Mouse (Mus musculus) olfactory bulb, adult 2 months (tissue): ENCODE measurements around the gene Col4a2. TPM values are rescaled to one million over a fixed set of nuclear protein-coding genes. Genes with fewer than 3 reads are reported as not detected.
A peak's percentile ranks its signal among the peaks of the same experiment; 100 is the strongest.

Experiments
- H3K27ac ChIP-seq: fragments of 200-500 bp; 2 replicates; pipeline ENCODE4 v1.5.1; 2012; ENCODE audit warnings: low read depth, low read length; ENCODE audit not compliant: insufficient read depth
- H3K4me1 ChIP-seq: fragments of 200-500 bp; 2 replicates; pipeline ENCODE4 v1.6.1; 2012; ENCODE audit warnings: low read length; ENCODE audit not compliant: control insufficient read depth, insufficient read depth
- H3K4me3 ChIP-seq: fragments of 200-500 bp; 2 replicates; pipeline ENCODE4 v1.5.1; 2012; ENCODE audit warnings: mild to moderate bottlenecking, low read depth, low read length, moderate library complexity; ENCODE audit not compliant: insufficient read depth
- CTCF ChIP-seq: fragments of 200-500 bp; IDR thresholded peaks from 2 replicates; pipeline ENCODE4 v1.5.1; 2012; ENCODE audit warnings: low read depth, mild to moderate bottlenecking, low read length, moderate library complexity; ENCODE audit not compliant: insufficient read depth
- POLR2A ChIP-seq: fragments of 200-500 bp; IDR thresholded peaks from 2 replicates; pipeline ENCODE4 v1.6.1; 2012; ENCODE audit warnings: mild to moderate bottlenecking, low read depth, low read length, moderate library complexity; ENCODE audit not compliant: insufficient read depth
- WGBS: fragments of 180-500 bp; shearing (Covaris S2); methylation state at CpG from one replicate; pipeline ENCODE4 v1.1.7; 2018; 5-methylcytosine and 5-hydroxymethylcytosine counted together
- polyA plus RNA-seq: library from polyadenylated mRNA; stranded (reverse); fragments of >200 nt; gene quantifications from 2 replicates; pipeline ENCODE4 v1.2.4, GENCODE M21; 2012; ENCODE audit warnings: low replicate concordance; ENCODE audit not compliant: missing spikeins, insufficient read depth, insufficient read length

Col4a2 gene
- polyA plus RNA-seq, 1 experiment, result not detected

GRCm38 (mm10) chr8:11361546-11362277 lies 49.1 kb downstream of the Col4a2 start:
- 80% methylated on average over 9 of the region's 9 CpGs for WGBS
- H3K4me3 ChIP-seq, result no peak overlapping the region
- H3K4me1 ChIP-seq, result peaks cover 14% of the 10 kb centered on the region
- TF ChIP-seq POLR2A (no peak), CTCF (no peak)
- H3K27ac ChIP-seq, result no peak overlapping the region

DNA sequence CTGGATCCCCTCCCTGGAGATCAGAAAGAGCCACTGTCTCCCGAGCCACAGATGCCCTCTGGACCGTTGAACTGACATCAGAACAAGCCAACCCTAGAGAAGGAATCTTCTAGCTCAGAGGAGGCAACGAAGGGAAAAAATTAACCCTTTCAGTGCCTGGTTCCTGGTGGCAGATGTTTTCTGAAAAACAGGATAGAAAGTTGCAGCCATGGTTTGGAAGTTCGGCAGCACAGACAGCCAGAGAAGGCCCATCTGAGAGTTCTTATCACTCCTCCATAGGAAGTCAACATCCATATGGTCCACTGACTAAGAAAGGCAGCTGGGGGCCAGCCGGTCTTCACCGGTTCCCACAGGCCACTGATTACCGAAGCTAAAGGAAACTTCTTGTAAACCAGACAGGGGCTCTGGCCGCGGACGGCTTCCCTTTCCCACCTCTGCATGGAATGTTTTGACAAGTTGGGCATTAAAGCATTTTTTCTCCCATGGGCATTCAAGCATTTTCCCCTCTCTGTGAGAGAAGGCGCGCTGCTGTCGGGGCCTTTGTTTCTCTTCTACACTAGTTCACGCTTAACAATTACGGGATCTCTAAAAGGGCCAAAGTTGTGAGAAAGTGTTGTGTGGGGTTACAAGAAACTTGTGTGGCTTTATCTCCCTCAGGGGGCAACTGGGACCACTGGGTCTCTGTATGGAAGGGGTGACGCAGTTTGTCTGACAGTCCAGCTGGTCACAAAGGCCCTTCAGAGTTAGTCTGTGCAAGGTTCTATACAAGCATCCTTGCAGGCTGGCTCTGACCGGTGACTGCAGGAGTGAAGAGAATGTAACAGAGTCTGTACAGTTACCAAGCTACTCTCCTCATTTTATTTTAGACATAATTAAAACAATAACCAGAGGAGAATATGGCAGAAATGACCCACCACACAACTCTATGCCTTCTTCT lies 49.9 kb downstream of the Col4a2 start:
- WGBS, result 61% methylated on average over 17 of the region's 17 CpGs
- Histone ChIP-seq H3K27ac (no peak overlapping the region), H3K4me3 (no peak overlapping the region), H3K4me1 (peaks cover 16% of the 10 kb centered on the region)
- TF ChIP-seq POLR2A (no peak), CTCF (no peak)

DNA sequence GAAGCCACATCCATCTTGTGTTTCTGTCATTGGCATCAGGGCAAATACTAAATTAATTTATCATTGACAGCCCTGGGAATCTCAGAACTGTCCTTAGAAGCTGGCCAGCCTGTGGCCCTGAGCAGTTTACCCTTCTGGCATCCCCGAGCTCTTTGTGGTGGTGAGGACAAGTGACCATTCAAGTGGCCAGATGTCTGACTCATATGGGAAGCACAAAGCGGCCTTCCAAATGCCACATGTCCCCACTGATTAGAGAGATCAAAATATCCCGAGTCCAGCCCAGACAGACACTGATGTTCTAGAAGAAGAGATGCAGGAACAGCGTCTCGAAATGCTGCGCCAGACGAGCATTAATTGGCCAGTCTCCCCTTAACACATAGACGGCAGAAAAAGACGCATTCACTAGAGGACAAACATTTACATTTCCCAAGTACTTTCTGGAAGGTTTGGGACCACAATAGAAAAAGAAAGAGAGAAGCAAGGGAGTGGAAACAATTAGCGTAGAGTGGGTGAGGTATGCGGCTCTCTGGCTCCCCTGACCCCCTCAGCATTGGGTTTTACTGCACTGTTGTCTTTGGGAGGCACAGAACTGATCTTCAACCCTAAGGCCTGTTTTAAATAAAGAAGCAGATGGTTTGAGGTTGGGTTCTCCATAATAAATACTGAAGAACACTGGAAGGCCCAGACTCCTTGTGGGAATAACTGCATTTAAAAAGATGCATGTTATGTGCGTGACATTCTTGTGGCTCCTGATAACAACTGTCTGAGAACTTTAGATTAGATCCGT lies 50.9 kb downstream of the Col4a2 start:
- WGBS, result 80% methylated on average over 13 of the region's 13 CpGs

DNA sequence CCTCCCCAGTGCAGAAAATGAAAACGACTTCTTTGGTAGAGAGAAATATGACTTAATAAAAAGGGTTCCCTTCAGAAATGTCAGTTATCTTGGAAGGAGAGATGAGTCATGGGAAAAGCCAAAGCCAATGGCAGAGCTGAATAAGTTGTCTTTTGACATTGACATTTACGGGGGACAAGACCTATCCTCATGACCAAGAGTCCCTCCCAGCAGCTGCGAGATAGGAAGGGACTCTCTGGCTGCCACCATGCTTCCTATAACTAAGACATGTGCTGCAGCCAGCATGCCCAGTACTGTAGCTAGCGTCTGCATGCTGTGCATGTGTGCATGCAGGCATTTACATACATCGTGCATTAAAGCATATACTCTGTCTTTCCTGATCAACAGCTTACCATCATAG lies 53.6 kb downstream of the Col4a2 start:
- TF ChIP-seq CTCF, result no peak
- TF ChIP-seq POLR2A, result no peak
- Histone ChIP-seq H3K27ac (no peak overlapping the region), H3K4me1 (peaks cover 42% of the 10 kb centered on the region), H3K4me3 (no peak overlapping the region)
- 92% methylated on average over 5 of the region's 5 CpGs for WGBS

More for the DNA sequence above, 50.9 kb downstream of the Col4a2 start:
- Histone ChIP-seq H3K27ac (peak overlapping the region; percentile 53; the same call in 1 of the 2 replicates), H3K4me3 (no peak overlapping the region), H3K4me1 (peaks cover 20% of the 10 kb centered on the region)
- TF ChIP-seq CTCF (no peak), POLR2A (no peak)

- WGBS, result 86% methylated on average over 4 of the region's 4 CpGs
- TF ChIP-seq CTCF (no peak), POLR2A (no peak)
These were observed 54.1 kb downstream of the Col4a2 start for GRCm38 (mm10) chr8:11366741-11367140.

DNA sequence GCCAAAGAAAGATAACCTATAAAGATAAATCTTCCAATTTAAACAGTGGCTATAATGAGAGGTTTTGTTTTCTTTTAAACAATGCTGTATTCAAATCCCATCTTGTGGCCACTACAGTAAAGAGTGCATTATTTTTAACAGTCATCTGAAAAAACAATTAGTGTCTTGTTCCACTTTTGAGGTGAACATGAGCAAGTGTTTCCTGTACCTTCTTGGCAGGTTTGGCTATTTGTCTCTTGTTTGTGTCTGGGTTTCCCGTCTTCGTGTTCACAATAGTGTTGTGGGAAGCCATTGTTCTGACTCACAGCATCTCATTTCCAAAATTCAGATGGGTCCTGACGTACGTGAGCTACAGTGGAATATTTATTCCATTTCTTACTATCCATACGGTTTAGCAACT lies 55.1 kb downstream of the Col4a2 start:
- TF ChIP-seq POLR2A (no peak), CTCF (no peak)
- Histone ChIP-seq H3K4me3 (no peak overlapping the region), H3K4me1 (peaks cover 42% of the 10 kb centered on the region), H3K27ac (no peak overlapping the region)
- WGBS, result 82% methylated on average over 5 of the region's 5 CpGs

More at GRCm38 (mm10) chr8:11366741-11367140, 54.1 kb downstream of the Col4a2 start:
- Histone ChIP-seq H3K4me1 (peaks cover 47% of the 10 kb centered on the region), H3K4me3 (no peak overlapping the region), H3K27ac (no peak overlapping the region)

- H3K27ac ChIP-seq, result 0 out of 2 replicates have a peak overlapping the region, but pooled peaks have one; percentile 22
- peaks cover 46% of the 10 kb centered on the region for H3K4me1 ChIP-seq
- H3K4me3 ChIP-seq, result no peak overlapping the region
- TF ChIP-seq POLR2A, result no peak
- WGBS, result 91% methylated on average over 19 of the region's 19 CpGs
These were observed 57.1 kb downstream of the Col4a2 start for GRCm38 (mm10) chr8:11369526-11370203.

GRCm38 (mm10) chr8:11371347-11371746 lies 58.7 kb downstream of the Col4a2 start:
- TF ChIP-seq CTCF (no peak), POLR2A (no peak)
- Histone ChIP-seq H3K27ac (peak overlapping the region; percentile 76), H3K4me3 (no peak overlapping the region), H3K4me1 (peaks cover 54% of the 10 kb centered on the region)
- WGBS, result 93% methylated on average over 10 of the region's 10 CpGs
